Comparison of ENCODE assay signal across 8 mouse cellular contexts in genomic region chr3:96662731-96663316, GRCm38 (mm10). TPM values are rescaled to one million over a fixed set of nuclear protein-coding genes. Genes with fewer than 3 reads are reported as not detected.
A peak's percentile ranks its signal among the peaks of the same experiment; 100 is the strongest.
DNase-seq lines count a peak whose midpoint lies in the region; ATAC-seq and TF ChIP-seq lines count a peak whose summit lies in the region.

No protein-coding gene starts in this region.

- peak overlapping the region; percentile 49; the same call in 1 of the 2 replicates for H3K4me2 ChIP-seq in kidney, postnatal 0 days (ENCODE audit: low read length)
- H3K4me2 ChIP-seq in embryonic facial prominence, embryonic 13.5 days, result peak overlapping the region; percentile 58
- peak overlapping the region; percentile 76 for H3K4me2 ChIP-seq in hindbrain, embryonic 16.5 days (ENCODE audit: low read length)
- H3K4me2 ChIP-seq in neural tube, embryonic 15.5 days, result peak overlapping the region; percentile 64

- H3K4me1 ChIP-seq in kidney, postnatal 0 days (replicated peaks; ENCODE audit: insufficient read depth, low read length), result 0 out of 2 replicates have a peak, but pooled peaks cover 3% of the 10 kb centered on the region
- H3K4me1 ChIP-seq in embryonic facial prominence, embryonic 13.5 days, result peaks cover 18% of the 10 kb centered on the region
- H3K4me1 ChIP-seq in hindbrain, embryonic 16.5 days (ENCODE audit: control insufficient read depth, insufficient read depth, low read depth, low read length), result peaks cover 14% of the 10 kb centered on the region; the same call in 1 of the 2 replicates
- peaks cover 14% of the 10 kb centered on the region for H3K4me1 ChIP-seq in neural tube, embryonic 15.5 days

- no peak for ATAC-seq in kidney, postnatal 0 days (replicated peaks; ENCODE audit: low FRiP score, low read depth)
- ATAC-seq in embryonic facial prominence, embryonic 13.5 days (ENCODE audit: insufficient number of reproducible peaks, insufficient read depth, low FRiP score, low TSS enrichment, low read depth), result no peak
- ATAC-seq in hindbrain, embryonic 16.5 days, result peak; percentile 41
- ATAC-seq in neural tube, embryonic 15.5 days (ENCODE audit: low FRiP score), result peak; percentile 38; the same call in 1 of the 2 replicates

- no peaks in the 10 kb centered on the region for H3K27me3 ChIP-seq in kidney, postnatal 0 days (ENCODE audit: insufficient read depth, low read length)
- H3K27me3 ChIP-seq in embryonic facial prominence, embryonic 13.5 days, result no peaks in the 10 kb centered on the region
- no peaks in the 10 kb centered on the region for H3K27me3 ChIP-seq in hindbrain, embryonic 16.5 days (replicated peaks; ENCODE audit: control insufficient read depth, insufficient read depth, low read length)
- no peaks in the 10 kb centered on the region for H3K27me3 ChIP-seq in neural tube, embryonic 15.5 days (replicated peaks)

- H3K27ac ChIP-seq in kidney, postnatal 0 days, result no peak overlapping the region
- peak overlapping the region; percentile 83 for H3K27ac ChIP-seq in embryonic facial prominence, embryonic 13.5 days
- peak overlapping the region; percentile 62; the same call in 1 of the 2 replicates for H3K27ac ChIP-seq in hindbrain, embryonic 16.5 days (ENCODE audit: low read depth, low read length)
- peak overlapping the region; percentile 72 for H3K27ac ChIP-seq in neural tube, embryonic 15.5 days (replicated peaks)

- H3K36me3 ChIP-seq in kidney, postnatal 0 days (ENCODE audit: insufficient read depth, low read length), result no peaks in the 10 kb centered on the region
- peaks cover 2% of the 10 kb centered on the region; the same call in 1 of the 2 replicates for H3K36me3 ChIP-seq in embryonic facial prominence, embryonic 13.5 days
- H3K36me3 ChIP-seq in hindbrain, embryonic 16.5 days (ENCODE audit: control insufficient read depth, insufficient read depth, low read length), result no peaks in the 10 kb centered on the region
- H3K36me3 ChIP-seq in neural tube, embryonic 15.5 days, result 0 out of 2 replicates have a peak, but pooled peaks cover 4% of the 10 kb centered on the region

- H3K9me3 ChIP-seq in kidney, postnatal 0 days (replicated peaks; ENCODE audit: low read length), result no peaks in the 10 kb centered on the region
- H3K9me3 ChIP-seq in embryonic facial prominence, embryonic 13.5 days, result no peaks in the 10 kb centered on the region
- H3K9me3 ChIP-seq in hindbrain, embryonic 16.5 days (ENCODE audit: control insufficient read depth, low read length), result no peaks in the 10 kb centered on the region
- no peaks in the 10 kb centered on the region for H3K9me3 ChIP-seq in neural tube, embryonic 15.5 days (replicated peaks)

- 49% methylated on average over 8 of the region's 8 CpGs for WGBS in kidney, postnatal 0 days
- 47% methylated on average over 8 of the region's 8 CpGs for WGBS in embryonic facial prominence, embryonic 13.5 days
- 45% methylated on average over 8 of the region's 8 CpGs for WGBS in hindbrain, embryonic 16.5 days
- WGBS in neural tube, embryonic 15.5 days, result 45% methylated on average over 8 of the region's 8 CpGs

- no peak for TF ChIP-seq CTCF in kidney, postnatal 0 days (IDR thresholded peaks at IDR 0.05; ENCODE audit: low read depth)

- H3K9ac ChIP-seq in kidney, postnatal 0 days (ENCODE audit: low read depth, low read length), result no peak overlapping the region
- peak overlapping the region; percentile 61; the same call in 1 of the 2 replicates for H3K9ac ChIP-seq in embryonic facial prominence, embryonic 13.5 days
- peak overlapping the region; percentile 54 for H3K9ac ChIP-seq in hindbrain, embryonic 16.5 days (ENCODE audit: low read depth, low read length)
- no peak overlapping the region for H3K9ac ChIP-seq in neural tube, embryonic 15.5 days (replicated peaks)

- H3K4me3 ChIP-seq in kidney, postnatal 0 days (replicated peaks; ENCODE audit: low read depth, low read length), result no peak overlapping the region
- peak overlapping the region; percentile 33; the same call in 1 of the 2 replicates for H3K4me3 ChIP-seq in embryonic facial prominence, embryonic 13.5 days
- peak overlapping the region; percentile 35 for H3K4me3 ChIP-seq in hindbrain, embryonic 16.5 days (ENCODE audit: low read length)
- peak overlapping the region; percentile 29 for H3K4me3 ChIP-seq in neural tube, embryonic 15.5 days (replicated peaks)

- no peak for DNase-seq in kidney, postnatal 0 days (ENCODE audit: low spot score)
- DNase-seq in kidney, postnatal 25 days, result no peak
- no peak for DNase-seq in layer of hippocampus, adult 9-10 months (ENCODE audit: low spot score)
- DNase-seq in B cell, adult 2 months, result no peak
- DNase-seq in retina, postnatal 1 day, result no peak

RNA-seq across cellular contexts. Expression of gene Ankrd35, which starts 7.1 kb away (rescaled TPM):
- polyA plus RNA-seq in kidney, postnatal 0 days (2015; fragmentation: Nextera tagmentation; extraction: Ambion mirVana), result 1.0 and 1.3 TPM in 2 replicates
- polyA plus RNA-seq in embryonic facial prominence, embryonic 13.5 days (2015; fragmentation: Nextera tagmentation; extraction: Ambion mirVana), result 1.3 and 2.1 TPM in 2 replicates
- 2.5 and 2.8 TPM in 2 replicates for polyA plus RNA-seq in hindbrain, embryonic 16.5 days (2015; fragmentation: Nextera tagmentation; extraction: Ambion mirVana)
- 2.3 and 2.4 TPM in 2 replicates for polyA plus RNA-seq in neural tube, embryonic 15.5 days (2015; fragmentation: Nextera tagmentation; extraction: Ambion mirVana)

RNA-seq across cellular contexts. Expression of gene Itga10, which starts 17.4 kb away (rescaled TPM):
- 0.42 and 0.59 TPM in 2 replicates for polyA plus RNA-seq in kidney, postnatal 0 days (2015; fragmentation: Nextera tagmentation; extraction: Ambion mirVana)
- polyA plus RNA-seq in embryonic facial prominence, embryonic 13.5 days (2015; fragmentation: Nextera tagmentation; extraction: Ambion mirVana), result 3.5 and 3.8 TPM in 2 replicates
- 0.85 and 1.1 TPM in 2 replicates for polyA plus RNA-seq in hindbrain, embryonic 16.5 days (2015; fragmentation: Nextera tagmentation; extraction: Ambion mirVana)
- polyA plus RNA-seq in neural tube, embryonic 15.5 days (2015; fragmentation: Nextera tagmentation; extraction: Ambion mirVana), result 1.3 and 1.4 TPM in 2 replicates

RNA-seq across cellular contexts. Expression of gene Gm42957, which starts 27.6 kb away (rescaled TPM):
- polyA plus RNA-seq in kidney, postnatal 0 days (2015; fragmentation: Nextera tagmentation; extraction: Ambion mirVana), result 0.06 TPM in 1 of 2 replicates, not detected in the other
- 0.22 and 0.58 TPM in 2 replicates for polyA plus RNA-seq in embryonic facial prominence, embryonic 13.5 days (2015; fragmentation: Nextera tagmentation; extraction: Ambion mirVana)
- polyA plus RNA-seq in hindbrain, embryonic 16.5 days (2015; fragmentation: Nextera tagmentation; extraction: Ambion mirVana), result 0.06 and 0.10 TPM in 2 replicates
- 0.06 and 0.20 TPM in 2 replicates for polyA plus RNA-seq in neural tube, embryonic 15.5 days (2015; fragmentation: Nextera tagmentation; extraction: Ambion mirVana)

RNA-seq across cellular contexts. Expression of gene Pex11b, which starts 27.6 kb away (rescaled TPM):
- polyA plus RNA-seq in kidney, postnatal 0 days (2015; fragmentation: Nextera tagmentation; extraction: Ambion mirVana), result 69.4 and 70.1 TPM in 2 replicates
- polyA plus RNA-seq in embryonic facial prominence, embryonic 13.5 days (2015; fragmentation: Nextera tagmentation; extraction: Ambion mirVana), result 63.5 and 66.8 TPM in 2 replicates
- 62.4 and 66.2 TPM in 2 replicates for polyA plus RNA-seq in hindbrain, embryonic 16.5 days (2015; fragmentation: Nextera tagmentation; extraction: Ambion mirVana)
- polyA plus RNA-seq in neural tube, embryonic 15.5 days (2015; fragmentation: Nextera tagmentation; extraction: Ambion mirVana), result 58.8 and 64.9 TPM in 2 replicates

RNA-seq across cellular contexts. Expression of gene Rbm8a, which starts 33.1 kb away (rescaled TPM):
- polyA plus RNA-seq in kidney, postnatal 0 days (2015; fragmentation: Nextera tagmentation; extraction: Ambion mirVana), result 100 and 111 TPM in 2 replicates
- 148 and 157 TPM in 2 replicates for polyA plus RNA-seq in embryonic facial prominence, embryonic 13.5 days (2015; fragmentation: Nextera tagmentation; extraction: Ambion mirVana)
- polyA plus RNA-seq in hindbrain, embryonic 16.5 days (2015; fragmentation: Nextera tagmentation; extraction: Ambion mirVana), result 110 and 113 TPM in 2 replicates
- 108 and 109 TPM in 2 replicates for polyA plus RNA-seq in neural tube, embryonic 15.5 days (2015; fragmentation: Nextera tagmentation; extraction: Ambion mirVana)

Comparison
In these comparisons a context has a peak if more than half of its experiments do, and no peak if none do; other contexts are left out.
1. ATAC-seq: peak in hindbrain, embryonic 16.5 days (single experiment) and neural tube, embryonic 15.5 days (single experiment); none in kidney, postnatal 0 days (single experiment) and embryonic facial prominence, embryonic 13.5 days (single experiment).
2. H3K9ac ChIP-seq: peak in embryonic facial prominence, embryonic 13.5 days (single experiment) and hindbrain, embryonic 16.5 days (single experiment); none in kidney, postnatal 0 days (single experiment) and neural tube, embryonic 15.5 days (single experiment).
3. Peak in every context shown above with its lines, with median percentiles within 50 percentile points of each other: H3K4me2 ChIP-seq.